Mouse (Mus musculus) heart, postnatal 0 days (tissue): ENCODE results near the gene Colgalt2. TPM values are rescaled to one million over a fixed set of nuclear protein-coding genes. Genes with fewer than 3 reads are reported as not detected.
"Not testable (repeated sequence)": the region's sequence is repeated elsewhere in the genome, so short reads cannot be mapped to it uniquely, and the experiment has no call there.

Experiments used
- ATAC-seq: fragments of 200-750 bp; cut with Nextera tagmentation; 2 replicates; pipeline ENCODE4 v1.8.0; 2017; ENCODE audit warnings: low read depth, moderate number of reproducible peaks, moderate library complexity; ENCODE audit not compliant: insufficient read depth
- DNase-seq: peaks from one replicate; pipeline ENCODE4 v3.0.0-alpha.2; 2016; ENCODE audit warnings: low spot score
- H3K27ac ChIP-seq: fragments of 300-500 bp; sonication (generic); 2 replicates; pipeline ENCODE4 v1.5.1; 2014; ENCODE audit warnings: low read depth, mild to moderate bottlenecking
- H3K27me3 ChIP-seq: fragments of 300-500 bp; sonication (generic); 2 replicates; pipeline ENCODE4 v1.6.1; 2014; ENCODE audit warnings: low read length, mixed read lengths; ENCODE audit not compliant: control insufficient read depth, insufficient read depth
- H3K36me3 ChIP-seq: fragments of 300-500 bp; sonication (generic); replicated peaks from 2 replicates; pipeline ENCODE4 v1.6.1; 2014; ENCODE audit warnings: low read length, mixed read lengths; ENCODE audit not compliant: control insufficient read depth, insufficient read depth
- H3K4me1 ChIP-seq: fragments of 300-500 bp; sonication (generic); 2 replicates; pipeline ENCODE4 v1.6.1; 2014; ENCODE audit warnings: antibody characterized with exemption; ENCODE audit not compliant: control insufficient read depth, insufficient read depth
- H3K4me2 ChIP-seq: fragments of 300-500 bp; sonication (generic); 2 replicates; pipeline ENCODE4 v1.6.1; 2014; ENCODE audit warnings: low read depth, mild to moderate bottlenecking, low read length, moderate library complexity
- H3K4me3 ChIP-seq: fragments of 300-500 bp; sonication (generic); 2 replicates; pipeline ENCODE4 v1.5.1; 2014; ENCODE audit warnings: low read depth, low read length
- H3K9ac ChIP-seq: fragments of 300-500 bp; sonication (generic); replicated peaks from 2 replicates; pipeline ENCODE4 v1.6.1; 2014; ENCODE audit warnings: low read depth, low read length, mixed read lengths
- H3K9me3 ChIP-seq: fragments of 300-500 bp; sonication (generic); replicated peaks from 2 replicates; pipeline ENCODE4 v1.6.1; 2016; ENCODE audit warnings: low read length; ENCODE audit not compliant: control insufficient read depth
- CTCF ChIP-seq: IDR thresholded peaks from 2 replicates; pipeline ENCODE4 v1.5.1; 2016; ENCODE audit warnings: antibody characterized with exemption, control low read depth, low read depth
- EP300 ChIP-seq: IDR thresholded peaks from 2 replicates; pipeline ENCODE4 v1.6.1; 2016; ENCODE audit warnings: antibody characterized with exemption, low read depth
- WGBS: fragments of 180-500 bp; shearing (Covaris S2); extraction: QIAGEN DNeasy Blood & Tissue Kit; methylation state at CpG from one replicate; pipeline ENCODE4 v1.1.7; 2014; 5-methylcytosine and 5-hydroxymethylcytosine counted together
- polyA plus RNA-seq: library from polyadenylated mRNA; unstranded; fragments of >200 nt; fragmentation: Nextera tagmentation; extraction: Ambion mirVana; gene quantifications from 2 replicates; pipeline ENCODE4 v1.2.1, GENCODE M21; 2015
- total RNA-seq: library from RNA; depleted of rRNA; stranded (reverse); fragments of >200 nt; gene quantifications from 2 replicates; pipeline ENCODE4 v1.2.3, GENCODE M21; 2014; ENCODE audit warnings: low replicate concordance

Gene Colgalt2
- total and polyA plus RNA-seq, 2 experiments from 2014 or later = 1.7 to 4.6 TPM

- TF ChIP-seq EP300 (no peak), CTCF (no peak)
- H3K4me3 ChIP-seq = no peak overlapping the region
- no peak overlapping the region for H3K27ac ChIP-seq
- H3K9ac ChIP-seq = no peak overlapping the region
- H3K4me1 ChIP-seq = peaks cover 8% of the 10 kb centered on the region; the same call in 1 of the 2 replicates
- no peaks in the 10 kb centered on the region for H3K9me3 ChIP-seq
- H3K4me2 ChIP-seq = no peak overlapping the region
- ATAC-seq (no peak), DNase-seq (no peak)
- no peaks in the 10 kb centered on the region for H3K36me3 ChIP-seq
- H3K27me3 ChIP-seq = no peaks in the 10 kb centered on the region
- 52% methylated on average over 3 of the region's 3 CpGs for WGBS
Measured at GRCm38 (mm10) chr1:152422295-152422694, 22.7 kb downstream of the Colgalt2 start.

DNA sequence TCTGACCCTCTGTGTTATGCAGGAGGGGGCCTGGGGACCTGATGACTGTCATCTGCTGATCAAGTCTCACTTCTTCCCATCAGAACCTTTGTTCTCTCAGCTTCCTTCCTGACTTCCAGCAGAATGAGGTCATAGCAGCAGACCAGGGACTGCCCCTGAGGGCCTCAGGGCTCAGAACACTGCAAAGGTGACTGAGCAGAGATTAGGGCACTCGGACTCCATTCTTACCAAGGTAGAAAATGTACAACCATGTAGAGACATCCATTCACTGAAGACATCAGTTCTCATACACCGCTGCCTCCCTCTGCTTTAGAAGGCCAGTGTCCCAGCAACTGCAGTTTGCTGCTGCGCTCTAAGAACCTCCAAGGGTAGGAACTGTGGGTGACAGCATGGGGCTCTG lies 23.4 kb downstream of the Colgalt2 start:
- whole genome bisulfite sequencing = 59% methylated on average over 3 of the region's 3 CpGs
- no peaks in the 10 kb centered on the region for H3K9me3 ChIP-seq

DNA sequence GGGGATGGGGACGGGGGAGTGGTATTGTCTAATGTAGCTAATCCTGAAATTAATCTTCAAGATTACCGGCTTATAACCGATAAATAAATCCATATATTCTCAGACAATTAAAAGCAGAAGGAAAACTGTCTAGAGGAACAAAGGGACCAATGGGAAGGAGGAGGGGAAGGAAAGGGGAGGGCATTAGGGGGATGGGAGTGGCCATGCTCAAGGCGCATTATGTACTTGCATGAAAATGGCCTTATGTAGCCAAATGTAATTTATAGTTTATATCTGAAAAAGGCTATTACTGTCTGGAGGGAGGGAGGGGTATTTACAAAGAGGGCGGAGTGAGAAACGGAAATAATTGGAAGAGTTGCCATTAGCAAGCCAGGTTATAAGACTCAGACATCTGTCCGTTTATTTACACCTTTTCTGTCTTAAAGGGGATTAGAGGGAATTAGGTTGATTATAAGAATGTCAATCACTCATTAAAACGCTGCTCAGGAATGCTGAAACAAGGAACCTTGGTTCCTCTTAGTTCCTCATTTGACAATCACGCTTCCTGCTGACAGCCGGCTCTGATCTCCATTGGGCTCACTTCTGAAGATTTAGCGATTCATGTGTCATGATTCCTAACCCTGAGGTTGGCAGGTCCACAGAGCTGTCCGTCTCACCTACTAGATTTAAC lies 28.4 kb downstream of the Colgalt2 start:
- DNase-seq (no peak), ATAC-seq (no peak)
- WGBS = 72% methylated on average over 12 of the region's 12 CpGs
- no peak overlapping the region for H3K27ac ChIP-seq
- H3K27me3 ChIP-seq = no peaks in the 10 kb centered on the region
- H3K4me3 ChIP-seq = no peak overlapping the region
- no peaks in the 10 kb centered on the region for H3K36me3 ChIP-seq
- TF ChIP-seq CTCF (no peak), EP300 (no peak)
- no peak overlapping the region for H3K4me2 ChIP-seq
- H3K9me3 ChIP-seq = no peaks in the 10 kb centered on the region
- H3K4me1 ChIP-seq = peaks cover 5% of the 10 kb centered on the region; the same call in 1 of the 2 replicates
- H3K9ac ChIP-seq = no peak overlapping the region

More for the DNA sequence above, 23.4 kb downstream of the Colgalt2 start:
- H3K4me1 ChIP-seq = peaks cover 8% of the 10 kb centered on the region; the same call in 1 of the 2 replicates
- H3K36me3 ChIP-seq = no peaks in the 10 kb centered on the region
- H3K4me2 ChIP-seq = no peak overlapping the region
- H3K27ac ChIP-seq = peak overlapping the region; percentile 62; the same call in 1 of the 2 replicates
- ATAC-seq = peak; percentile 39; the same call in 1 of the 2 replicates
- no peak overlapping the region for H3K4me3 ChIP-seq
- no peak overlapping the region for H3K9ac ChIP-seq
- no peak for DNase-seq
- no peaks in the 10 kb centered on the region for H3K27me3 ChIP-seq
- no peak for TF ChIP-seq CTCF
- TF ChIP-seq EP300 = no peak

DNA sequence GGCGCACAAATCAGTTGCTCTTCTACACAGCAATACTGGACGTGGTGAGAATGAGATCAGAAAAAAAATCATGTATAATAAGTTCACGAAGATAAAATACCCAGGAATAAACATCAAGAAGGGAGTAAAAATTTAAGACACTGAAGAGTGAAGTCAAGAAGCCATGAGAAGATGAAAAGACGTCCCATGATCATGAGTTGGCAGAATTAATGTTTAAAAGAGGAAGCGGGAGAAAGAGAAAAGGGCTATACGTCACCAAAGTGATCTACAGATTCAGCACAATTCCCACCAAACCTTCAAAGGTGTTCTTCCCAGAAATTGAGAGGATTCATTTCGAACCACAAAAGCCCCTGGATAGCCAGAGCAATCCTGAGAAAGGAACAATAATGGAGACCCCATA lies 30.2 kb downstream of the Colgalt2 start:
- ATAC-seq (no peak), DNase-seq (no peak)
- no peak for TF ChIP-seq EP300
- no peak for TF ChIP-seq CTCF
- Histone ChIP-seq H3K27ac (no peak overlapping the region), H3K4me1 (no peaks in the 10 kb centered on the region), H3K27me3 (no peaks in the 10 kb centered on the region), H3K4me3 (no peak overlapping the region), H3K9me3 (no peaks in the 10 kb centered on the region), H3K4me2 (no peak overlapping the region), H3K9ac (no peak overlapping the region), H3K36me3 (no peaks in the 10 kb centered on the region)
- 72% methylated on average over 7 of the region's 7 CpGs for WGBS

- no peak overlapping the region for H3K4me3 ChIP-seq
- H3K9me3 ChIP-seq = no peaks in the 10 kb centered on the region
- 0 out of 2 replicates have a peak, but pooled peaks cover 1% of the 10 kb centered on the region for H3K4me1 ChIP-seq
- H3K9ac ChIP-seq = no peak overlapping the region
- ATAC-seq (no peak), DNase-seq (no peak)
- no peak overlapping the region for H3K4me2 ChIP-seq
- H3K36me3 ChIP-seq = no peaks in the 10 kb centered on the region
- no peaks in the 10 kb centered on the region for H3K27me3 ChIP-seq
- no peak overlapping the region for H3K27ac ChIP-seq
- TF ChIP-seq CTCF (no peak), EP300 (no peak)
- WGBS = 67% methylated on average over 4 of the region's 4 CpGs
Measured at GRCm38 (mm10) chr1:152434166-152434565, 34.5 kb downstream of the Colgalt2 start.

DNA sequence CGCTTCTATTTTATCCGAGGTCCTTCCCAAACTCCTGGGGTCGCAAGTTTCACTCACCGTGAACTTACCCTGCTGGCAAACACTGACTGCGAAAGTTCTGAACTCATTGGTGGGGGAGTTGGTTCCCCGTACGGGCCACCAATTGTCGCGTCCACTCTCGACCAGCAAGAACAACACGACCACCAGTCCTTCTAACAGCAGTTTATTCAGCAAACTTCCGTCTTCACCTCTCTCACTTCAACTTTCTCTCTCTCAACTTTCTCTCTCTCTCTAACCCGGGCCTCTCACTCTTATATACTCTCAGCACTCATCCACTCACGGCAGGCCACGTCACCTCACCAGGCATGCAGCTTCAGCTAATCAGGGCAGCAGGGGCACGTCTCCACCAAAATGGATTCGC lies 37.9 kb downstream of the Colgalt2 start:
- not testable (repeated sequence) for H3K4me2 ChIP-seq
- WGBS = 71% methylated on average over 17 of the region's 17 CpGs
- peak overlapping the region; percentile 16; the same call in 1 of the 2 replicates for H3K4me3 ChIP-seq

More for the DNA sequence above, 37.9 kb downstream of the Colgalt2 start:
- H3K9me3 ChIP-seq, ATAC-seq, H3K27ac ChIP-seq, DNase-seq, H3K4me1 ChIP-seq, H3K9ac ChIP-seq, H3K36me3 ChIP-seq, H3K27me3 ChIP-seq: not testable (repeated sequence)
